Mouse (Mus musculus) embryonic facial prominence, embryonic 11.5 days (tissue): ENCODE data around the gene Ccdc194. TPM values are rescaled to one million over a fixed set of nuclear protein-coding genes. Genes with fewer than 3 reads are reported as not detected.

ENCODE experiments used
- ATAC-seq: fragments of 200-750 bp; cut with Nextera tagmentation; replicated peaks from 2 replicates; pipeline ENCODE4 v1.8.0; 2017; ENCODE audit warnings: low read depth; ENCODE audit not compliant: insufficient number of reproducible peaks, low FRiP score, low TSS enrichment
- DNase-seq: peaks from one replicate; pipeline ENCODE4 v3.0.0-alpha.2; 2015; ENCODE audit warnings: low spot score
- H3K27ac ChIP-seq: fragments of 300-500 bp; sonication (generic); replicated peaks from 2 replicates; pipeline ENCODE4 v1.5.1; 2014; ENCODE audit warnings: mild to moderate bottlenecking, low read depth, low read length, control low read depth
- H3K27me3 ChIP-seq: fragments of 300-500 bp; sonication (generic); 2 replicates; pipeline ENCODE4 v1.6.1; 2014; ENCODE audit warnings: mild to moderate bottlenecking, low read length, moderate library complexity, mixed read lengths; ENCODE audit not compliant: control insufficient read depth, insufficient read depth
- H3K36me3 ChIP-seq: fragments of 300-500 bp; sonication (generic); replicated peaks from 2 replicates; pipeline ENCODE4 v1.6.1; 2014; ENCODE audit warnings: low read depth, mild to moderate bottlenecking, low read length, moderate library complexity, mixed read lengths; ENCODE audit not compliant: control insufficient read depth, insufficient read depth
- H3K4me1 ChIP-seq: fragments of 300-500 bp; sonication (generic); 2 replicates; pipeline ENCODE4 v1.6.1; 2014; ENCODE audit warnings: low read length, mixed read lengths; ENCODE audit not compliant: control insufficient read depth, insufficient read depth
- H3K4me2 ChIP-seq: fragments of 300-500 bp; sonication (generic); 2 replicates; pipeline ENCODE4 v1.6.1; 2014; ENCODE audit warnings: low read depth, mild to moderate bottlenecking, control low read depth, low read length, moderate library complexity
- H3K4me3 ChIP-seq: fragments of 300-500 bp; sonication (generic); 2 replicates; pipeline ENCODE4 v1.5.1; 2014; ENCODE audit warnings: low read depth, low read length, control low read depth
- H3K9ac ChIP-seq: fragments of 300-500 bp; sonication (generic); replicated peaks from 2 replicates; pipeline ENCODE4 v1.6.1; 2014; ENCODE audit warnings: mild to moderate bottlenecking, control low read depth, low read length
- H3K9me3 ChIP-seq: fragments of 300-500 bp; sonication (generic); replicated peaks from 2 replicates; pipeline ENCODE4 v1.6.1; 2016; ENCODE audit warnings: mild to moderate bottlenecking, low read length, inconsistent platforms, mixed read lengths; ENCODE audit not compliant: control insufficient read depth
- WGBS: fragments of 180-500 bp; shearing (Covaris S2); extraction: QIAGEN DNeasy Blood & Tissue Kit; methylation state at CpG from one replicate; pipeline ENCODE4 v1.1.7; 2014; 5-methylcytosine and 5-hydroxymethylcytosine counted together
- polyA plus RNA-seq: library from polyadenylated mRNA; unstranded; fragments of >200 nt; fragmentation: Nextera tagmentation; extraction: Ambion mirVana; gene quantifications from 2 replicates; pipeline ENCODE4 v1.2.1, GENCODE M21; 2014

Gene Ccdc194
- polyA plus RNA-seq, 1 experiment from 2014 or later = 0.15 TPM

DNA sequence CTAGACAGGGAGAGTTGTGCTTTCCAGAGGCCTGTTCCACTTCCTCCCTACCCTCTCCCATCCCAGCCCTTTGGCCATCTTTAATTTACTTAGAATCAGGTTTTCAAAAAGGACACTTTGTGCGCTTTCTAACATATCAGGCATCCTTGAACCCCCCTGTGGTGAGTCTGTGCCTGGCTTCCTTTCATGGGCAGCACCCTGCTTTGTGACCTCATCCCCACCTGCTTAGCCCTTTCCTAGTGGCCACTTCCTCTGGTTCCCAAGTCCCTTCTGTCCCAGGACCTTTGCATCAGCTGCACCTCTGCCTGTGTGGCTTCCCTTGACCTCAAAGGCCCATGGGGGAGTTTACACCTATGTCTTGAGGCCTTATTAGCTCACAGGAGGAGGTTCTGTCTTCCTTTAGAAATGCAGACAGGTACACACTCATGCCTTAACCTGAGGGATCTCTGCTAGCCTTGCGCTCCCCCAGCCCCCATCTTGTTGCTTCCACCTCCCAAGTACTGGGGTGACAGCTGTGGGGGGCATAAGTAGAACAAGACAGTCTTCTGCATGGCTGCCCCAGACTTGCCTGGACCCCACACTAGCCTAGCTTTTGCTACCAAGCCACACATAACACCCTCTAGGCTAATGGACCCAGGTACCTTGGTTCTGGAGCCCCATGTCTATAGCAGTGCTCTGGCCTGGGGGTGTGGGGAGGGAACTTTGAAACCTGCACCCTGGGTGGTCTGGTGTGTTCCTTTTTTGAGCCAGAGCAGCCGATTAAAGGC, 55.2 kb downstream of the Ccdc194 start:
- no peaks in the 10 kb centered on the region for H3K27me3 ChIP-seq
- peaks cover 9% of the 10 kb centered on the region; the same call in 1 of the 2 replicates for H3K36me3 ChIP-seq
- H3K9ac ChIP-seq = peak overlapping the region; percentile 75
- no peak overlapping the region for H3K27ac ChIP-seq
- ATAC-seq = no peak
- 90% methylated on average over 3 of the region's 3 CpGs for WGBS
- H3K4me2 ChIP-seq = peak overlapping the region; percentile 67
- no peak for DNase-seq
- peaks cover 7% of the 10 kb centered on the region; the same call in 1 of the 2 replicates for H3K4me1 ChIP-seq
- H3K4me3 ChIP-seq = peak overlapping the region; percentile 82
- no peaks in the 10 kb centered on the region for H3K9me3 ChIP-seq

Other genes with a start within 250 kb of the Ccdc194 start
- gene Use1, start 158.9 kb downstream of the Ccdc194 start, polyA plus RNA-seq = 78.0 and 81.0 TPM in 2 replicates
- 2.1 and 2.2 TPM in 2 replicates for gene Ocel1, start 154.4 kb downstream of the Ccdc194 start, polyA plus RNA-seq
- gene Nr2f6, start 143.8 kb downstream of the Ccdc194 start, polyA plus RNA-seq = 53.7 and 62.5 TPM in 2 replicates
- 2.9 and 4.3 TPM in 2 replicates for gene Ushbp1, start 129.9 kb downstream of the Ccdc194 start, polyA plus RNA-seq
- 93.6 and 111 TPM in 2 replicates for gene Babam1, start 128.8 kb downstream of the Ccdc194 start, polyA plus RNA-seq
- 9.0 and 13.0 TPM in 2 replicates for gene Ankle1, start 119.7 kb downstream of the Ccdc194 start, polyA plus RNA-seq
- 30.1 and 37.4 TPM in 2 replicates for gene Abhd8, start 62.1 kb downstream of the Ccdc194 start, polyA plus RNA-seq
- 180 and 185 TPM in 2 replicates for gene Mrpl34, start 60.8 kb downstream of the Ccdc194 start, polyA plus RNA-seq
- 105 and 115 TPM in 2 replicates for gene Dda1, start 56.5 kb downstream of the Ccdc194 start, polyA plus RNA-seq
- gene Ano8, start 39.7 kb downstream of the Ccdc194 start, polyA plus RNA-seq = 3.1 and 3.2 TPM in 2 replicates
- 4.8 and 5.4 TPM in 2 replicates for gene Gtpbp3, start 37.6 kb downstream of the Ccdc194 start, polyA plus RNA-seq
- gene Plvap, start 14.0 kb downstream of the Ccdc194 start, polyA plus RNA-seq = 48.8 and 50.3 TPM in 2 replicates
- 3.5 and 4.3 TPM in 2 replicates for gene Bst2, start 11.7 kb upstream of the Ccdc194 start, polyA plus RNA-seq
- 53.4 and 62.2 TPM in 2 replicates for gene Mvb12a, start 17.2 kb upstream of the Ccdc194 start, polyA plus RNA-seq
- 0.13 and 0.31 TPM in 2 replicates for gene Tmem221, start 33.2 kb upstream of the Ccdc194 start, polyA plus RNA-seq
- 0.17 TPM in 1 of 2 replicates, not detected in the other for gene Nxnl1, start 40.9 kb upstream of the Ccdc194 start, polyA plus RNA-seq
- gene Slc27a1, start 43.2 kb upstream of the Ccdc194 start, polyA plus RNA-seq = 11.2 and 14.4 TPM in 2 replicates
- gene Pgls, start 66.5 kb upstream of the Ccdc194 start, polyA plus RNA-seq = 231 and 237 TPM in 2 replicates
- gene Fam129c, start 71.9 kb upstream of the Ccdc194 start, polyA plus RNA-seq = 2.6 and 2.7 TPM in 2 replicates
- 45.2 and 48.2 TPM in 2 replicates for gene Colgalt1, start 85.3 kb upstream of the Ccdc194 start, polyA plus RNA-seq
- 1.2 and 1.7 TPM in 2 replicates for gene Unc13a, start 146.0 kb upstream of the Ccdc194 start, polyA plus RNA-seq
- gene Jak3, start 150.6 kb upstream of the Ccdc194 start, polyA plus RNA-seq = 1.2 and 1.9 TPM in 2 replicates
- gene Insl3, start 163.5 kb upstream of the Ccdc194 start, polyA plus RNA-seq = 0.42 TPM in 1 of 2 replicates, not detected in the other
- gene B3gnt3, start 176.1 kb upstream of the Ccdc194 start, polyA plus RNA-seq = 0.47 and 0.58 TPM in 2 replicates
- gene Fcho1, start 200.0 kb upstream of the Ccdc194 start, polyA plus RNA-seq = 3.8 and 5.0 TPM in 2 replicates